Mouse (Mus musculus): ENCODE measurements at regions not wholly inside any gene's neighbourhood (a gene's known extent, or its start where the extent isn't known, plus 50 kb on each side); places are given as distances from the start of the nearest gene placed in this dataset.

GRCm38 (mm10) chr13:99057293-99057588 lies 72.9 kb upstream of the 1700024P04Rik start:
- DNase-seq (ENCODE audit: low read depth): no peak

GRCm38 (mm10) chr13:99056432-99057292 lies 72.3 kb upstream of the 1700024P04Rik start:
- DNase-seq (ENCODE audit: low read depth): no peak

GRCm38 (mm10) chr13:99055609-99056321 lies 71.4 kb upstream of the 1700024P04Rik start:
- DNase-seq (ENCODE audit: low read depth): no peak

- no peak for DNase-seq (ENCODE audit: low read depth)
Observed at GRCm38 (mm10) chr13:99052076-99052475, 67.7 kb upstream of the 1700024P04Rik start.

GRCm38 (mm10) chr13:99049699-99050098 lies 65.3 kb upstream of the 1700024P04Rik start:
- DNase-seq (ENCODE audit: low read depth): no peak

GRCm38 (mm10) chr13:99048651-99049100 lies 64.3 kb upstream of the 1700024P04Rik start:
- DNase-seq (ENCODE audit: low read depth): no peak

- no peak for DNase-seq (ENCODE audit: low read depth)
Observed at GRCm38 (mm10) chr13:99047219-99047618, 62.9 kb upstream of the 1700024P04Rik start.

- no peak for DNase-seq (ENCODE audit: low read depth)
Observed at GRCm38 (mm10) chr13:99046737-99047136, 62.4 kb upstream of the 1700024P04Rik start.

GRCm38 (mm10) chr13:99042086-99042485 lies 57.7 kb upstream of the 1700024P04Rik start:
- no peak for DNase-seq (ENCODE audit: low read depth)

GRCm38 (mm10) chr13:99041256-99041655 lies 56.9 kb upstream of the 1700024P04Rik start:
- no peak for DNase-seq (ENCODE audit: low read depth)

- DNase-seq (ENCODE audit: low read depth): no peak
Observed at GRCm38 (mm10) chr13:99040846-99041245, 56.5 kb upstream of the 1700024P04Rik start.

GRCm38 (mm10) chr13:99040171-99040570 lies 55.8 kb upstream of the 1700024P04Rik start:
- no peak for DNase-seq (ENCODE audit: low read depth)

- no peak for DNase-seq (ENCODE audit: low read depth)
Observed at GRCm38 (mm10) chr13:99039063-99039385, 54.7 kb upstream of the 1700024P04Rik start.

- no peak for DNase-seq (ENCODE audit: low read depth)
Observed at GRCm38 (mm10) chr13:99038198-99039062, 54.1 kb upstream of the 1700024P04Rik start.

GRCm38 (mm10) chr13:99037131-99037530 lies 52.8 kb upstream of the 1700024P04Rik start:
- no peak for DNase-seq (ENCODE audit: low read depth)

Data from c-Kit-positive CD71-negative TER-119-negative erythroid progenitor cells, embryonic 14.5 days (primary cell).